Mouse (Mus musculus) stomach, postnatal 0 days (tissue): ENCODE measurements at regions not wholly inside any gene's neighbourhood (a gene's known extent, or its start where the extent isn't known, plus 50 kb on each side); places are given as distances from the start of the nearest gene placed in this dataset.

ENCODE experiments used
- ATAC-seq: fragments of 200-750 bp; cut with Nextera tagmentation; 2 replicates; pipeline ENCODE4 v1.8.0; 2017; ENCODE audit not compliant: low FRiP score, low TSS enrichment
- DNase-seq: peaks from one replicate; pipeline ENCODE4 v3.0.0-alpha.2; 2016; ENCODE audit warnings: low spot score
- H3K27ac ChIP-seq: fragments of 300-500 bp; sonication (generic); replicated peaks from 2 replicates; pipeline ENCODE4 v1.5.1; 2014; ENCODE audit warnings: mild to moderate bottlenecking, control low read depth
- H3K27me3 ChIP-seq: fragments of 300-500 bp; sonication (generic); 2 replicates; pipeline ENCODE4 v1.6.1; 2014; ENCODE audit warnings: low read length; ENCODE audit not compliant: control insufficient read depth, insufficient read depth
- H3K36me3 ChIP-seq: fragments of 300-500 bp; sonication (generic); 2 replicates; pipeline ENCODE4 v1.6.1; 2014; ENCODE audit warnings: low read length, mixed read lengths; ENCODE audit not compliant: control insufficient read depth, insufficient read depth
- H3K4me1 ChIP-seq: fragments of 300-500 bp; sonication (generic); replicated peaks from 2 replicates; pipeline ENCODE4 v1.6.1; 2014; ENCODE audit warnings: antibody characterized with exemption; ENCODE audit not compliant: control insufficient read depth, insufficient read depth
- H3K4me2 ChIP-seq: fragments of 300-500 bp; sonication (generic); replicated peaks from 2 replicates; pipeline ENCODE4 v1.6.1; 2014; ENCODE audit warnings: low read depth, mild to moderate bottlenecking, control low read depth, moderate library complexity
- H3K4me3 ChIP-seq: fragments of 300-500 bp; sonication (generic); 2 replicates; pipeline ENCODE4 v1.5.1; 2014; ENCODE audit warnings: low read depth, low read length, control low read depth
- H3K9ac ChIP-seq: fragments of 300-500 bp; sonication (generic); 2 replicates; pipeline ENCODE4 v1.6.1; 2014; ENCODE audit warnings: mild to moderate bottlenecking, low read length, control low read depth, mixed read lengths
- H3K9me3 ChIP-seq: fragments of 300-500 bp; sonication (generic); 2 replicates; pipeline ENCODE4 v1.6.1; 2016; ENCODE audit warnings: low read length; ENCODE audit not compliant: control insufficient read depth
- CTCF ChIP-seq: IDR thresholded peaks from 2 replicates; pipeline ENCODE4 v1.5.1; 2016; ENCODE audit warnings: antibody characterized with exemption, low read depth, mild to moderate bottlenecking, moderate library complexity
- EP300 ChIP-seq: optimal IDR thresholded peaks from 2 replicates; pipeline ENCODE3; 2016; ENCODE audit warnings: antibody characterized with exemption
- WGBS: fragments of 180-500 bp; shearing (Covaris S2); extraction: QIAGEN DNeasy Blood & Tissue Kit; methylation state at CpG from one replicate; pipeline ENCODE4 v1.1.7; 2014; 5-methylcytosine and 5-hydroxymethylcytosine counted together

DNA sequence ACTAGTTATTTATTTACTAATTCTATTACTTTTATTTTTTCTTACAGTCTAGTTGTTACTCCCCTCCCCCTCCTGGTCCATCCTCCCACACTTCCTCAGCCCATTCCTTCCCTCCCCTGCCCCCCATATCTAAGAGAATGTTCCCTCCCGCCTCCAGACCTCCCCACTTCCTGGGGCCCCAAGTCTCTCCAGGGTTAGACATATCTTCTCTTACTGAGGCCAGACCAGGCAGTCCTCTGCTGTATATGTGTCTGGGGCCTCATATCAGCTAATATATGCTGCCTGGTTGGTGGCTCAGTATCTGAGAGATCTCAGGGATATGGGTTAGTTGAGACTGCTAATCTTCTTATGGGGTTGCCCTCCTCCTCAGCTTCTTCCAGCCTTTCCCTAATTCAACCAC, 84.8 kb downstream of the Slc30a10 start:
- 69% methylated on average over 1 of the region's 1 CpGs for WGBS
- Histone ChIP-seq H3K36me3 (no peaks in the 10 kb centered on the region), H3K4me2 (no peak overlapping the region), H3K27me3 (no peaks in the 10 kb centered on the region), H3K27ac (no peak overlapping the region), H3K4me1 (no peaks in the 10 kb centered on the region), H3K9ac (no peak overlapping the region), H3K9me3 (no peaks in the 10 kb centered on the region), H3K4me3 (no peak overlapping the region)
- TF ChIP-seq EP300, result no peak
- TF ChIP-seq CTCF, result no peak
- ATAC-seq (no peak), DNase-seq (no peak)

DNA sequence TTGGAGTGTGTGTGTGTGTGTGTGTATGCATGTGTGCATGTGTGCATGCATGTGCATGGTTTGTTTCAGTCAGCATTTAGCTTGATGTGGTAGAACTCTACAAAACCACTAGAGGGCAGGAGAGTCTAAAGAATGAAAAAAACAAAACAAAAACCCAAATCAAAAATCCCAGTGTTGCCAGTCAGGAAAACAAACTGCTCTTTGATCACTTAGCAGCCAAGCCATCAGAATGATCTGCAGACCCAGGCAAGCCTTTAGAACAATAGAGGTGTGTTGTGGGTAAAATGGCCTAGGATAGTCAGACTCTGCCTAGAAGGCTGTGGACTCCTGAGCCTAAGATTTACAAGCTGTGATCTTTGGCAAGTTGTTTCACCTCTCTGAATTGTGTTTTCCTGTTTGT, 91.7 kb downstream of the Slc30a10 start:
- Histone ChIP-seq H3K36me3 (no peaks in the 10 kb centered on the region), H3K9ac (no peak overlapping the region), H3K4me2 (no peak overlapping the region), H3K4me1 (no peaks in the 10 kb centered on the region), H3K27ac (no peak overlapping the region), H3K4me3 (no peak overlapping the region), H3K9me3 (no peaks in the 10 kb centered on the region), H3K27me3 (no peaks in the 10 kb centered on the region)
- no peak for DNase-seq
- no peak for ATAC-seq
- TF ChIP-seq EP300, result no peak
- peak; percentile 81 for TF ChIP-seq CTCF

DNA sequence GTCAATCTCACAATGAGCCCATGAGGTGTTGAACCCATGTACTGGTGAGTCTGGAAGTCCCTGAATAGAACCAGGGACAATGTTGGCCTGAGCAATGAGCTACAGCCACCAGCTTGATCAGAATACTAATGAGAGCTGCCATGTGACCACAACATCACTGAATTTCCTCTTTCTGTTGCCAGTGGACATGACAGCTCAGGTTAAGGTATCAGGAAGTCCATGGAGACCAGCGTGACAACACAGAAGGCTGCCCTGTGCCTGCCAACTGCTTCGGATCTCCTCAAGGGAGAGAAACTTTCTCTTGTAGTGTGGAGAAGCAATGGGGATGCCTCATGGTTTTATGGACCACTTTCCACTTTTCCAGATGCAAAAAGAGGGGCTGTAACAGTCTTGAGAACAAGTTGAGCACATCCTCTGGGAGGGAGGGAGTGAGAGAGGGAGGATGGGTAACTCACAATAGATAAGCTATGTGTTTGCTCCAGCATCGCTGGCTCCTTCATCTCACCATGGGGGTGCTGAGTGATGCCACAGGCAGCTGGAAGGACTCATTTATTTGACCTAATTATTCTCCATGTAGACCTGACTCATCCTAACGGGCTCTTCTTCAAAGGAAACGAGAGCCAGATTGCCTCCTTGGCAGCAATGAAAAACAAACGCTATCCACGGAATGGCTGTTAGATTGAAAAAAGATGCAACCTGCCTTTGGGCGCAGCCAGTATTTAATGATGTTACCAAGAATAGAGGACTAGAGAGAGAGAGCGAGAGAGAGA, 118.3 kb downstream of the Slc30a10 start:
- WGBS, result 61% methylated on average over 9 of the region's 9 CpGs
- Histone ChIP-seq H3K4me1 (no peaks in the 10 kb centered on the region), H3K9ac (no peak overlapping the region), H3K27ac (no peak overlapping the region), H3K4me2 (no peak overlapping the region), H3K4me3 (no peak overlapping the region), H3K27me3 (no peaks in the 10 kb centered on the region), H3K9me3 (no peaks in the 10 kb centered on the region), H3K36me3 (no peaks in the 10 kb centered on the region)
- TF ChIP-seq CTCF, result no peak
- TF ChIP-seq EP300, result no peak
- DNase-seq (no peak), ATAC-seq (no peak)

DNA sequence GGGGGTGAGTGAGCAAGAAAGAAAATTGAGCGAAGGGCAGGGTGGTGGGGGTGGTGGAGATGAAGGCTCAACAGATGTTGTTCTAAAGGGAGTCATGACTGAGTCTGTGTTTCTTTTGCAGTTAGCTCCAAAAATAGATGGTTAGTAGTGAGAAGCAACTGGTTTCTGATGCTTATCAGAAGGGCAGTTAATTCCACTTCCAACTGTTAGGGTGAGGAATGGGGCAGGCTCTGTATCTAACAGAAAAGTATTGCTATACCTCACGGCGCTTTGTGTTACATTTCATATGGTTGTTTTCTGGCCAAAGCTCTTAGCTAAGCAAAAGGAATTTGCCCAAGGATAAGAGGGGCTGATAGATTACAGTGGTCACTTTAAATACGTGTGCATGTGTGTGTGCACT, 120.3 kb downstream of the Slc30a10 start:
- H3K9me3 ChIP-seq, result no peaks in the 10 kb centered on the region
- no peak for TF ChIP-seq CTCF
- no peak for TF ChIP-seq EP300

DNA sequence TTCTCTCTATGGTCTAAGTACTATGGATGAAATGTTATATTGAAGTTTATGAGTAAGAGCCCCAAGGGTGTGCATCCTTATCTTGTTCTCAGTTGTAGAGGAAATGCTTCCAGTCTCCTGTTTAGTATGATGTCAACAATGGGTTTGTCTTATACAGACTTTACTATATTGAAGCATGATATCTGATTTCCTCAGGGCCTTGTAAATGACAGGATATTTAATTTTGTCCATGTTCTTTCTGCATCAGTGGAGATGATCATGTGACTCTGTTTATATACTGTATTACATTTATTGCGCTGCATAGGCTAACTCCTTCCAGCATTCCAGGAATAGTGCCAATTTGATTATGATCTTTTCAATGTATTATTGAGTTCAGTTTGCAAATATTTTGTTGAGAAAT, 125.2 kb downstream of the Slc30a10 start:
- ATAC-seq (no peak), DNase-seq (no peak)
- H3K27me3 ChIP-seq, result no peaks in the 10 kb centered on the region
- H3K4me2 ChIP-seq, result no peak overlapping the region
- no peaks in the 10 kb centered on the region for H3K36me3 ChIP-seq
- H3K9me3 ChIP-seq, result no peaks in the 10 kb centered on the region
- H3K9ac ChIP-seq, result no peak overlapping the region
- WGBS, result 67% methylated on average over 1 of the region's 1 CpGs
- H3K4me1 ChIP-seq, result no peaks in the 10 kb centered on the region
- no peak for TF ChIP-seq EP300
- no peak for TF ChIP-seq CTCF
- H3K27ac ChIP-seq, result no peak overlapping the region
- no peak overlapping the region for H3K4me3 ChIP-seq

More for the DNA sequence above, 120.3 kb downstream of the Slc30a10 start:
- 47% methylated on average over 4 of the region's 4 CpGs for WGBS
- no peak overlapping the region for H3K4me3 ChIP-seq
- no peaks in the 10 kb centered on the region for H3K36me3 ChIP-seq
- no peak overlapping the region for H3K4me2 ChIP-seq
- H3K27ac ChIP-seq, result no peak overlapping the region
- H3K27me3 ChIP-seq, result no peaks in the 10 kb centered on the region
- H3K4me1 ChIP-seq, result no peaks in the 10 kb centered on the region
- ATAC-seq (no peak), DNase-seq (no peak)
- no peak overlapping the region for H3K9ac ChIP-seq

DNA sequence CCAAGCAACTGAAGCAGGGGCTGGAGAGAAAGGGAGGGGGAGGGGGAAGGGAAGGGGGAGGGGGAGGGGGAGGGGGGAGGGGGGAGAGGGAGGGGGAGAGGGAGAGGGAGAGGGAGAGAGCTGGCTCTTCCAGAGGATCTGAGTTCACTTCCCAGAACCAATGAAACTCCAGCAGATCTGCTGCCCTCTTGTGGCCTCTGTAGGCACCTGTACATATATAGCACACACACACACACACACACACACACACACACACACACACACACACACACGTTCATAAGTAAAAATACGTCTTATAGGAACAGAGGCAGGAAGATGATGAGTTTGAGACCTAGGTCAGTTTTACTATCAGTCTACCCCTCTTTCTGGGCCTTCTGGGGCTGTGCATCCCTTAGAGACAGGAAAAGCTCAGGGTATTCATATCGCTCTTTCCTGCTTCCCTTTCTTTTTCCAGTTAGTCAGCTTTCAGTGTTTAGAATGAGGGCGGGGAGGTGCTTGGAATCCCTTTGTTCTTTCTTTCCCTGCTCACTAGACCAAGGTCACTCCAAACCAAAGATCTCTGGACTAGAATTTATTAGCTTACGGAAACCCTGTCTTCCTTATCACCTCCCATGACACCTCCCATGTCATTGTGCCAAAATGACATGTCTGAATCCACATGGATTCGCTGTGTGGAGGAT, 130.7 kb downstream of the Slc30a10 start:
- DNase-seq, result no peak
- TF ChIP-seq EP300 (no peak), CTCF (no peak)
- Histone ChIP-seq H3K9me3 (no peaks in the 10 kb centered on the region), H3K4me2 (no peak overlapping the region), H3K27ac (no peak overlapping the region), H3K4me1 (no peaks in the 10 kb centered on the region), H3K4me3 (no peak overlapping the region), H3K27me3 (no peaks in the 10 kb centered on the region), H3K9ac (no peak overlapping the region), H3K36me3 (no peaks in the 10 kb centered on the region)
- ATAC-seq, result no peak
- 83% methylated on average over 6 of the region's 6 CpGs for WGBS
